Mouse (Mus musculus): Measurements from ENCODE around the gene Mmrn1. TPM values are rescaled to one million over a fixed set of nuclear protein-coding genes. Genes with fewer than 3 reads are reported as not detected.

The Mmrn1 gene
- polyA plus RNA-seq (2015; fragmentation: Nextera tagmentation; extraction: Ambion mirVana): 1.6 and 1.8 TPM in 2 replicates

GRCm38 (mm10) chr6:60924676-60925075 lies at the start of gene Mmrn1:
Gene Mmrn1 (plus strand): TSS chr6:60924976.

Other genes with a start within 250 kb of the Mmrn1 start
- gene Snca, start 95.1 kb upstream of the Mmrn1 start, polyA plus RNA-seq (2015; fragmentation: Nextera tagmentation; extraction: Ambion mirVana): 7.6 and 8.0 TPM in 2 replicates